Mouse (Mus musculus) liver, embryonic 12.5 days (tissue): ENCODE results near the gene Ino80d. TPM values are rescaled to one million over a fixed set of nuclear protein-coding genes. Genes with fewer than 3 reads are reported as not detected.

ENCODE experiments used
- ATAC-seq: fragments of 200-750 bp; cut with Nextera tagmentation; 2 replicates; pipeline ENCODE4 v1.8.0; 2017; ENCODE audit warnings: moderate number of reproducible peaks, mild to moderate bottlenecking, moderate library complexity
- H3K27ac ChIP-seq: fragments of 300-500 bp; sonication (generic); 2 replicates; pipeline ENCODE4 v1.5.1; 2016; ENCODE audit warnings: mild to moderate bottlenecking
- H3K27me3 ChIP-seq: fragments of 300-500 bp; sonication (generic); replicated peaks from 2 replicates; pipeline ENCODE4 v1.6.1; 2016; ENCODE audit warnings: mild to moderate bottlenecking, moderate library complexity
- H3K36me3 ChIP-seq: fragments of 300-500 bp; sonication (generic); 2 replicates; pipeline ENCODE4 v1.6.1; 2016; ENCODE audit warnings: mild to moderate bottlenecking, moderate library complexity
- H3K4me1 ChIP-seq: fragments of 300-500 bp; sonication (generic); 2 replicates; pipeline ENCODE4 v1.6.1; 2016
- H3K4me2 ChIP-seq: fragments of 300-500 bp; sonication (generic); 2 replicates; pipeline ENCODE4 v1.6.1; 2016; ENCODE audit warnings: mild to moderate bottlenecking, moderate library complexity
- H3K4me3 ChIP-seq: fragments of 300-500 bp; sonication (generic); 2 replicates; pipeline ENCODE4 v1.5.1; 2016; ENCODE audit warnings: mild to moderate bottlenecking, moderate library complexity
- H3K9ac ChIP-seq: fragments of 300-500 bp; sonication (generic); 2 replicates; pipeline ENCODE4 v1.6.1; 2016; ENCODE audit warnings: mild to moderate bottlenecking, moderate library complexity
- H3K9me3 ChIP-seq: fragments of 300-500 bp; sonication (generic); replicated peaks from 2 replicates; pipeline ENCODE4 v1.6.1; 2016; ENCODE audit warnings: mild to moderate bottlenecking, moderate library complexity
- WGBS: fragments of 180-500 bp; shearing (Covaris S2); methylation state at CpG from one replicate; pipeline ENCODE4 v1.1.7; 2016; ENCODE audit not compliant: insufficient replicate concordance; 5-methylcytosine and 5-hydroxymethylcytosine counted together
- polyA plus RNA-seq: library from polyadenylated mRNA; unstranded; fragments of >200 nt; fragmentation: Nextera tagmentation; extraction: Ambion mirVana; gene quantifications from 2 replicates; pipeline ENCODE4 v1.2.1, GENCODE M21; 2016

Gene Ino80d
- polyA plus RNA-seq, 1 experiment from 2014 or later, result 7.2 TPM

GRCm38 (mm10) chr1:63120382-63120781, 5.9 kb upstream of the Ino80d start:
- H3K4me3 ChIP-seq, result no peak overlapping the region
- ATAC-seq, result no peak
- no peaks in the 10 kb centered on the region for H3K27me3 ChIP-seq
- H3K4me1 ChIP-seq, result peaks cover 46% of the 10 kb centered on the region
- peaks cover 80% of the 10 kb centered on the region for H3K36me3 ChIP-seq
- no peak overlapping the region for H3K9ac ChIP-seq
- WGBS, result 72% methylated on average over 2 of the region's 2 CpGs
- H3K27ac ChIP-seq, result no peak overlapping the region
- H3K4me2 ChIP-seq, result no peak overlapping the region
- H3K9me3 ChIP-seq, result no peaks in the 10 kb centered on the region

GRCm38 (mm10) chr1:63119675-63120074, 5.2 kb upstream of the Ino80d start:
- Histone ChIP-seq H3K9me3 (no peaks in the 10 kb centered on the region), H3K4me1 (peaks cover 49% of the 10 kb centered on the region), H3K36me3 (peaks cover 74% of the 10 kb centered on the region), H3K4me3 (no peak overlapping the region), H3K27ac (no peak overlapping the region), H3K27me3 (no peaks in the 10 kb centered on the region), H3K4me2 (no peak overlapping the region), H3K9ac (no peak overlapping the region; the same call in 1 of the 2 replicates)
- 57% methylated on average over 4 of the region's 4 CpGs for WGBS
- ATAC-seq, result no peak

- 41% methylated on average over 3 of the region's 3 CpGs for WGBS
- peak overlapping the region; percentile 94 for H3K4me3 ChIP-seq
- peak overlapping the region; percentile 99 for H3K9ac ChIP-seq
- peaks cover 36% of the 10 kb centered on the region for H3K36me3 ChIP-seq
- no peaks in the 10 kb centered on the region for H3K9me3 ChIP-seq
- H3K4me1 ChIP-seq, result peaks cover 64% of the 10 kb centered on the region
- H3K27ac ChIP-seq, result peak overlapping the region; percentile 98
- no peaks in the 10 kb centered on the region for H3K27me3 ChIP-seq
- ATAC-seq, result no peak
- H3K4me2 ChIP-seq, result peak overlapping the region; percentile 89
Observed at GRCm38 (mm10) chr1:63115540-63115939, 1.1 kb upstream of the Ino80d start.

- Histone ChIP-seq H3K4me2 (peak overlapping the region; percentile 89), H3K27me3 (no peaks in the 10 kb centered on the region), H3K4me3 (peak overlapping the region; percentile 94), H3K4me1 (peaks cover 64% of the 10 kb centered on the region), H3K36me3 (peaks cover 33% of the 10 kb centered on the region), H3K9me3 (no peaks in the 10 kb centered on the region), H3K9ac (peak overlapping the region; percentile 99), H3K27ac (peak overlapping the region; percentile 98)
- 12% methylated on average over 4 of the region's 4 CpGs for WGBS
- ATAC-seq, result no peak
Observed at GRCm38 (mm10) chr1:63115096-63115495, 629 bp upstream of the Ino80d start.

- peak; percentile 75 for ATAC-seq
- Histone ChIP-seq H3K27me3 (no peaks in the 10 kb centered on the region), H3K27ac (peak overlapping the region; percentile 98), H3K4me3 (peak overlapping the region; percentile 94), H3K9ac (peak overlapping the region; percentile 99), H3K4me1 (peaks cover 64% of the 10 kb centered on the region), H3K4me2 (peak overlapping the region; percentile 89), H3K9me3 (no peaks in the 10 kb centered on the region), H3K36me3 (peaks cover 19% of the 10 kb centered on the region)
- under 1% methylated on average over 49 of the region's 92 CpGs for WGBS
Observed at GRCm38 (mm10) chr1:63113274-63114135, 962 bp downstream of the Ino80d start.

GRCm38 (mm10) chr1:63112865-63113261, 1.6 kb downstream of the Ino80d start:
- Histone ChIP-seq H3K36me3 (peaks cover 13% of the 10 kb centered on the region), H3K27me3 (no peaks in the 10 kb centered on the region), H3K4me2 (peak overlapping the region; percentile 89), H3K9ac (peak overlapping the region; percentile 99), H3K4me1 (peaks cover 65% of the 10 kb centered on the region), H3K9me3 (no peaks in the 10 kb centered on the region), H3K4me3 (peak overlapping the region; percentile 94), H3K27ac (peak overlapping the region; percentile 98)
- peak; percentile 22 for ATAC-seq
- WGBS, result 2% methylated on average over 11 of the region's 11 CpGs

GRCm38 (mm10) chr1:63112151-63112864, 2.2 kb downstream of the Ino80d start:
- Histone ChIP-seq H3K4me3 (peak overlapping the region; percentile 94), H3K4me2 (peak overlapping the region; percentile 89), H3K27me3 (no peaks in the 10 kb centered on the region), H3K9me3 (no peaks in the 10 kb centered on the region), H3K27ac (peak overlapping the region; percentile 98), H3K36me3 (peaks cover 12% of the 10 kb centered on the region), H3K4me1 (peaks cover 68% of the 10 kb centered on the region), H3K9ac (peak overlapping the region; percentile 99)
- 48% methylated on average over 8 of the region's 8 CpGs for WGBS
- ATAC-seq, result no peak

GRCm38 (mm10) chr1:63110536-63111285, 3.8 kb downstream of the Ino80d start:
- Histone ChIP-seq H3K27me3 (no peaks in the 10 kb centered on the region), H3K9me3 (no peaks in the 10 kb centered on the region), H3K4me3 (no peak overlapping the region), H3K4me1 (peaks cover 52% of the 10 kb centered on the region), H3K27ac (no peak overlapping the region), H3K4me2 (no peak overlapping the region), H3K36me3 (peaks cover 9% of the 10 kb centered on the region), H3K9ac (no peak overlapping the region)
- no peak for ATAC-seq
- WGBS, result 59% methylated on average over 7 of the region's 7 CpGs

GRCm38 (mm10) chr1:63107614-63108327, 6.7 kb downstream of the Ino80d start:
- WGBS, result 75% methylated on average over 6 of the region's 6 CpGs
- H3K9ac ChIP-seq, result no peak overlapping the region
- ATAC-seq, result no peak

GRCm38 (mm10) chr1:63102758-63103451, 11.6 kb downstream of the Ino80d start:
- H3K4me2 ChIP-seq, result no peak overlapping the region
- WGBS, result 80% methylated on average over 12 of the region's 12 CpGs
- H3K36me3 ChIP-seq, result peaks cover 75% of the 10 kb centered on the region
- H3K27me3 ChIP-seq, result no peaks in the 10 kb centered on the region
- peaks cover 5% of the 10 kb centered on the region for H3K4me1 ChIP-seq
- no peak overlapping the region for H3K9ac ChIP-seq
- H3K27ac ChIP-seq, result no peak overlapping the region
- no peaks in the 10 kb centered on the region for H3K9me3 ChIP-seq
- no peak for ATAC-seq
- H3K4me3 ChIP-seq, result no peak overlapping the region

More at GRCm38 (mm10) chr1:63107614-63108327, 6.7 kb downstream of the Ino80d start:
- no peaks in the 10 kb centered on the region for H3K9me3 ChIP-seq
- no peaks in the 10 kb centered on the region for H3K27me3 ChIP-seq
- no peak overlapping the region for H3K4me3 ChIP-seq
- H3K4me2 ChIP-seq, result no peak overlapping the region
- H3K27ac ChIP-seq, result no peak overlapping the region
- H3K36me3 ChIP-seq, result peaks cover 35% of the 10 kb centered on the region
- H3K4me1 ChIP-seq, result peaks cover 44% of the 10 kb centered on the region

- Histone ChIP-seq H3K9ac (no peak overlapping the region), H3K4me2 (no peak overlapping the region), H3K4me1 (no peaks in the 10 kb centered on the region), H3K36me3 (peaks cover 90% of the 10 kb centered on the region), H3K9me3 (no peaks in the 10 kb centered on the region), H3K4me3 (no peak overlapping the region), H3K27me3 (no peaks in the 10 kb centered on the region), H3K27ac (no peak overlapping the region)
- ATAC-seq, result no peak
- 88% methylated on average over 8 of the region's 8 CpGs for whole genome bisulfite sequencing
Observed at GRCm38 (mm10) chr1:63100196-63100595, 14.3 kb downstream of the Ino80d start.
